Mouse (Mus musculus): ENCODE data around the gene Ms4a8a. TPM values are rescaled to one million over a fixed set of nuclear protein-coding genes. Genes with fewer than 3 reads are reported as not detected.
"Not testable (repeated sequence)": the region's sequence is repeated elsewhere in the genome, so short reads cannot be mapped to it uniquely, and the experiment has no call there.

Gene Ms4a8a
- not detected in 2 replicates for polyA plus RNA-seq (2015; fragmentation: Nextera tagmentation; extraction: Ambion mirVana)

- H3K4me2 ChIP-seq (replicated peaks) = no peak within 1 kb of the TSS
- 80% methylated on average over 4 of the region's 4 CpGs for WGBS
- H3K27ac ChIP-seq (replicated peaks) = no peak within 1 kb of the TSS
- no peaks in the 10 kb centered on the region for H3K9me3 ChIP-seq (replicated peaks)
- H3K27me3 ChIP-seq = no peaks in the 10 kb centered on the region
- no peaks in the 10 kb centered on the region for H3K4me1 ChIP-seq
- no peak within 1 kb of the TSS for H3K4me3 ChIP-seq (replicated peaks)
- no peak within 1 kb of the TSS for H3K9ac ChIP-seq
- H3K36me3 ChIP-seq = no peaks in the 10 kb centered on the region
- no peak for ATAC-seq (ENCODE audit: insufficient number of reproducible peaks, low FRiP score, low TSS enrichment, low read depth)
These were observed at the start of gene Ms4a8a for GRCm38 (mm10) chr19:11080934-11081333. Gene Ms4a8a (minus strand): TSS chr19:11081102.

GRCm38 (mm10) chr19:11129702-11130101 is 48.8 kb upstream of the Ms4a8a start:
- 90% methylated on average over 1 of the region's 1 CpGs for WGBS
- no peak overlapping the region for H3K27ac ChIP-seq (replicated peaks)
- no peaks in the 10 kb centered on the region for H3K27me3 ChIP-seq
- H3K4me2 ChIP-seq (replicated peaks) = no peak overlapping the region
- H3K4me1 ChIP-seq = no peaks in the 10 kb centered on the region
- no peak overlapping the region for H3K4me3 ChIP-seq (replicated peaks)
- no peaks in the 10 kb centered on the region for H3K36me3 ChIP-seq
- H3K9ac ChIP-seq = no peak overlapping the region
- ATAC-seq (ENCODE audit: insufficient number of reproducible peaks, low FRiP score, low TSS enrichment, low read depth) = no peak
- no peaks in the 10 kb centered on the region; the same call in 1 of the 2 replicates for H3K9me3 ChIP-seq (replicated peaks)

GRCm38 (mm10) chr19:11121016-11121420 is 40.1 kb upstream of the Ms4a8a start:
- not testable (repeated sequence) for H3K4me1 ChIP-seq; H3K27ac ChIP-seq (replicated peaks); H3K36me3 ChIP-seq; H3K9ac ChIP-seq; H3K27me3 ChIP-seq; H3K9me3 ChIP-seq (replicated peaks)
- ATAC-seq (ENCODE audit: insufficient number of reproducible peaks, low FRiP score, low TSS enrichment, low read depth) = peak; percentile 96
- Histone ChIP-seq H3K4me3 (replicated peaks) (peak overlapping the region; percentile 41), H3K4me2 (replicated peaks) (peak overlapping the region; percentile 46)
- WGBS = under 1% methylated on average over 18 of the region's 38 CpGs

- Histone ChIP-seq H3K36me3 (no peaks in the 10 kb centered on the region), H3K27me3 (no peaks in the 10 kb centered on the region), H3K27ac (replicated peaks) (no peak overlapping the region), H3K9me3 (replicated peaks) (no peaks in the 10 kb centered on the region), H3K4me3 (replicated peaks) (no peak overlapping the region), H3K4me2 (replicated peaks) (no peak overlapping the region), H3K9ac (no peak overlapping the region), H3K4me1 (no peaks in the 10 kb centered on the region)
- ATAC-seq (ENCODE audit: insufficient number of reproducible peaks, low FRiP score, low TSS enrichment, low read depth) = no peak
- WGBS = 85% methylated on average over 2 of the region's 2 CpGs
These were observed 38.4 kb upstream of the Ms4a8a start for GRCm38 (mm10) chr19:11119338-11119737.

GRCm38 (mm10) chr19:11107746-11108145 is 26.8 kb upstream of the Ms4a8a start:
- WGBS = 81% methylated on average over 3 of the region's 3 CpGs
- no peak for ATAC-seq (ENCODE audit: insufficient number of reproducible peaks, low FRiP score, low TSS enrichment, low read depth)
- H3K9ac ChIP-seq = no peak overlapping the region
- no peak overlapping the region for H3K4me2 ChIP-seq (replicated peaks)
- H3K9me3 ChIP-seq (replicated peaks) = no peaks in the 10 kb centered on the region
- no peak overlapping the region for H3K27ac ChIP-seq (replicated peaks)
- H3K4me1 ChIP-seq = no peaks in the 10 kb centered on the region
- no peaks in the 10 kb centered on the region for H3K36me3 ChIP-seq
- H3K27me3 ChIP-seq = no peaks in the 10 kb centered on the region
- no peak overlapping the region for H3K4me3 ChIP-seq (replicated peaks)

GRCm38 (mm10) chr19:11101880-11102279 is 21.0 kb upstream of the Ms4a8a start:
- no peak for ATAC-seq (ENCODE audit: insufficient number of reproducible peaks, low FRiP score, low TSS enrichment, low read depth)
- Histone ChIP-seq H3K9me3 (replicated peaks) (no peaks in the 10 kb centered on the region), H3K36me3 (no peaks in the 10 kb centered on the region), H3K4me3 (replicated peaks) (no peak overlapping the region), H3K9ac (no peak overlapping the region), H3K27me3 (no peaks in the 10 kb centered on the region), H3K4me1 (no peaks in the 10 kb centered on the region), H3K4me2 (replicated peaks) (no peak overlapping the region), H3K27ac (replicated peaks) (no peak overlapping the region)
- WGBS = 86% methylated on average over 1 of the region's 1 CpGs

GRCm38 (mm10) chr19:11098401-11098800 is 17.5 kb upstream of the Ms4a8a start:
- WGBS = 70% methylated on average over 3 of the region's 3 CpGs
- Histone ChIP-seq H3K4me1 (no peaks in the 10 kb centered on the region), H3K9me3 (replicated peaks) (no peaks in the 10 kb centered on the region), H3K27me3 (peaks cover 3% of the 10 kb centered on the region; the same call in 1 of the 2 replicates), H3K27ac (replicated peaks) (no peak overlapping the region), H3K4me3 (replicated peaks) (no peak overlapping the region), H3K36me3 (no peaks in the 10 kb centered on the region), H3K4me2 (replicated peaks) (no peak overlapping the region), H3K9ac (no peak overlapping the region)
- ATAC-seq (ENCODE audit: insufficient number of reproducible peaks, low FRiP score, low TSS enrichment, low read depth) = no peak

GRCm38 (mm10) chr19:11092131-11092530 is 11.2 kb upstream of the Ms4a8a start:
- H3K4me1 ChIP-seq; H3K27ac ChIP-seq (replicated peaks); H3K9ac ChIP-seq; H3K36me3 ChIP-seq; ATAC-seq (ENCODE audit: insufficient number of reproducible peaks, low FRiP score, low TSS enrichment, low read depth); H3K27me3 ChIP-seq; H3K9me3 ChIP-seq (replicated peaks): not testable (repeated sequence)
- Histone ChIP-seq H3K4me3 (replicated peaks) (peak overlapping the region; percentile 32), H3K4me2 (replicated peaks) (peak overlapping the region; percentile 54)
- 3% methylated on average over 50 of the region's 50 CpGs for WGBS

GRCm38 (mm10) chr19:11070364-11070763 is 10.5 kb downstream of the Ms4a8a start:
- H3K9me3 ChIP-seq (replicated peaks) = no peaks in the 10 kb centered on the region
- WGBS = 81% methylated on average over 3 of the region's 3 CpGs
- no peaks in the 10 kb centered on the region for H3K27me3 ChIP-seq
- H3K4me2 ChIP-seq (replicated peaks) = no peak overlapping the region
- no peak for ATAC-seq (ENCODE audit: insufficient number of reproducible peaks, low FRiP score, low TSS enrichment, low read depth)
- no peaks in the 10 kb centered on the region for H3K4me1 ChIP-seq
- no peak overlapping the region for H3K27ac ChIP-seq (replicated peaks)
- no peaks in the 10 kb centered on the region for H3K36me3 ChIP-seq
- H3K4me3 ChIP-seq (replicated peaks) = no peak overlapping the region
- H3K9ac ChIP-seq = no peak overlapping the region

GRCm38 (mm10) chr19:11065202-11065875 is 15.6 kb downstream of the Ms4a8a start:
- Histone ChIP-seq H3K9ac (no peak overlapping the region), H3K4me2 (replicated peaks) (no peak overlapping the region), H3K36me3 (no peaks in the 10 kb centered on the region), H3K27ac (replicated peaks) (no peak overlapping the region), H3K27me3 (no peaks in the 10 kb centered on the region), H3K4me3 (replicated peaks) (no peak overlapping the region), H3K9me3 (replicated peaks) (no peaks in the 10 kb centered on the region), H3K4me1 (no peaks in the 10 kb centered on the region)
- no peak for ATAC-seq (ENCODE audit: insufficient number of reproducible peaks, low FRiP score, low TSS enrichment, low read depth)
- 74% methylated on average over 2 of the region's 2 CpGs for WGBS

- Histone ChIP-seq H3K27me3 (no peaks in the 10 kb centered on the region), H3K27ac (replicated peaks) (no peak overlapping the region), H3K9me3 (replicated peaks) (no peaks in the 10 kb centered on the region), H3K4me1 (no peaks in the 10 kb centered on the region), H3K4me3 (replicated peaks) (no peak overlapping the region), H3K4me2 (replicated peaks) (no peak overlapping the region), H3K9ac (no peak overlapping the region), H3K36me3 (no peaks in the 10 kb centered on the region)
- 93% methylated on average over 1 of the region's 1 CpGs for WGBS
- ATAC-seq (ENCODE audit: insufficient number of reproducible peaks, low FRiP score, low TSS enrichment, low read depth) = no peak
These were observed 20.0 kb downstream of the Ms4a8a start for GRCm38 (mm10) chr19:11060900-11061299.

GRCm38 (mm10) chr19:11059967-11060366 is 20.9 kb downstream of the Ms4a8a start:
- Histone ChIP-seq H3K9me3 (replicated peaks) (no peaks in the 10 kb centered on the region), H3K9ac (no peak overlapping the region), H3K27me3 (no peaks in the 10 kb centered on the region), H3K27ac (replicated peaks) (no peak overlapping the region), H3K4me2 (replicated peaks) (no peak overlapping the region), H3K4me3 (replicated peaks) (no peak overlapping the region), H3K36me3 (no peaks in the 10 kb centered on the region), H3K4me1 (no peaks in the 10 kb centered on the region)
- no peak for ATAC-seq (ENCODE audit: insufficient number of reproducible peaks, low FRiP score, low TSS enrichment, low read depth)

All from embryonic facial prominence, embryonic 15.5 days (tissue).